Mouse (Mus musculus) heart, embryonic 14.5 days (tissue): Measurements from ENCODE around the gene Ikzf2. TPM values are rescaled to one million over a fixed set of nuclear protein-coding genes. Genes with fewer than 3 reads are reported as not detected.

Experiments used
- ATAC-seq: fragments of 200-750 bp; cut with Nextera tagmentation; 2 replicates; pipeline ENCODE4 v1.8.0; 2017; ENCODE audit warnings: low read depth, moderate TSS enrichment; ENCODE audit not compliant: insufficient number of reproducible peaks, insufficient read depth, low FRiP score
- H3K27ac ChIP-seq, 2 experiments: fragments of 200-500 bp in 1 of 2; fragments of 300-500 bp in 1 of 2; sonication (generic) in 1 of 2; replicated peaks in 1 of 2; 2 replicates each; pipeline ENCODE4 v1.5.1; 2012 to 2014; ENCODE audit warnings: low read depth in 2 of 2, low read length in 2 of 2, control low read depth in 1 of 2, mild to moderate bottlenecking in 1 of 2, mixed read lengths in 1 of 2; ENCODE audit not compliant: control insufficient read depth in 1 of 2, insufficient read depth in 1 of 2
- H3K27me3 ChIP-seq: fragments of 300-500 bp; sonication (generic); 2 replicates; pipeline ENCODE4 v1.6.1; 2014; ENCODE audit warnings: mild to moderate bottlenecking, low read length, control low read depth; ENCODE audit not compliant: control insufficient read depth, insufficient read depth
- H3K36me3 ChIP-seq: fragments of 300-500 bp; sonication (generic); 2 replicates; pipeline ENCODE4 v1.6.1; 2014; ENCODE audit warnings: mild to moderate bottlenecking, control low read depth, low read length, mixed read lengths; ENCODE audit not compliant: control insufficient read depth, insufficient read depth
- H3K4me1 ChIP-seq, 2 experiments: fragments of 200-500 bp in 1 of 2; fragments of 300-500 bp in 1 of 2; sonication (generic) in 1 of 2; 2 replicates each; pipeline ENCODE4 v1.6.1; 2012 to 2014; ENCODE audit warnings: low read length in 2 of 2, control low read depth in 1 of 2, mixed read lengths in 1 of 2; ENCODE audit not compliant: control insufficient read depth in 2 of 2, insufficient read depth in 2 of 2
- H3K4me2 ChIP-seq: fragments of 300-500 bp; sonication (generic); 2 replicates; pipeline ENCODE4 v1.6.1; 2014; ENCODE audit warnings: mild to moderate bottlenecking, low read length
- H3K4me3 ChIP-seq, 2 experiments: fragments of 200-500 bp in 1 of 2; fragments of 300-500 bp in 1 of 2; sonication (generic) in 1 of 2; 2 replicates each; pipeline ENCODE4 v1.5.1; 2012 to 2014; ENCODE audit warnings: low read length in 2 of 2, mild to moderate bottlenecking in 2 of 2, control low read depth in 1 of 2, low read depth in 1 of 2, moderate library complexity in 1 of 2; ENCODE audit not compliant: control insufficient read depth in 1 of 2, insufficient read depth in 1 of 2
- H3K9ac ChIP-seq: fragments of 300-500 bp; sonication (generic); 2 replicates; pipeline ENCODE4 v1.6.1; 2014; ENCODE audit warnings: mild to moderate bottlenecking, low read length
- H3K9me3 ChIP-seq: fragments of 300-500 bp; sonication (generic); 2 replicates; pipeline ENCODE4 v1.6.1; 2016; ENCODE audit warnings: low read length, control low read depth; ENCODE audit not compliant: control insufficient read depth
- WGBS: fragments of 180-500 bp; shearing (Covaris S2); extraction: QIAGEN DNeasy Blood & Tissue Kit; methylation state at CpG from one replicate; pipeline ENCODE4 v1.1.7; 2014; 5-methylcytosine and 5-hydroxymethylcytosine counted together
- polyA plus RNA-seq: library from polyadenylated mRNA; unstranded; fragments of >200 nt; fragmentation: Nextera tagmentation; extraction: Ambion mirVana; gene quantifications from 2 replicates; pipeline ENCODE4 v1.2.1, GENCODE M21; 2014

Gene Ikzf2
- polyA plus RNA-seq, 1 experiment from 2014 or later: 3.3 TPM

DNA sequence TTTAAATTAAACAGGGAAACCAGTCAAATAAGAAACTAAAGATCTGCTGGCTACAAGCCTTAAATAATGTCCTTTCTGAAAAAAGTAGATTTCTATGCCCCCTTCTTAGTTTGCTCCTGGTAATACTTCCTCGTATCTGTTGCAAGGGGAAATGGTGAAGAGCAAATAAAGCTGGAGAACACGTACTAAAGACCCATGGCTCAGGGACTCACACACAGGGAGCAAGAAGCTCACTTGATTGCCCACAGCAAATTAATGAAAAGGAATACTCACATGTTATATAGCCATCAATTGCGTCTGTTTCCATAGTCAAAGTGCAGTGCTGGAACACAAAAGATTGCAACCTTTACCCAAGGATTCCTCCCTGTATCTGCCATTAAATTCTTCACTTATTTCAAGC is 3.2 kb downstream of the Ikzf2 start:
- no peaks in the 10 kb centered on the region for H3K27me3 ChIP-seq
- H3K4me3 ChIP-seq: no peak overlapping the region
- no peaks in the 10 kb centered on the region for H3K36me3 ChIP-seq
- H3K9ac ChIP-seq: no peak overlapping the region
- 79% methylated on average over 3 of the region's 3 CpGs for WGBS
- H3K4me1 ChIP-seq: peaks cover 3 to 6% of the 10 kb centered on the region in 2 experiments; a peak in 3 of 4 replicates
- no peak overlapping the region for H3K27ac ChIP-seq
- no peaks in the 10 kb centered on the region for H3K9me3 ChIP-seq
- H3K4me2 ChIP-seq: no peak overlapping the region
- ATAC-seq: no peak

DNA sequence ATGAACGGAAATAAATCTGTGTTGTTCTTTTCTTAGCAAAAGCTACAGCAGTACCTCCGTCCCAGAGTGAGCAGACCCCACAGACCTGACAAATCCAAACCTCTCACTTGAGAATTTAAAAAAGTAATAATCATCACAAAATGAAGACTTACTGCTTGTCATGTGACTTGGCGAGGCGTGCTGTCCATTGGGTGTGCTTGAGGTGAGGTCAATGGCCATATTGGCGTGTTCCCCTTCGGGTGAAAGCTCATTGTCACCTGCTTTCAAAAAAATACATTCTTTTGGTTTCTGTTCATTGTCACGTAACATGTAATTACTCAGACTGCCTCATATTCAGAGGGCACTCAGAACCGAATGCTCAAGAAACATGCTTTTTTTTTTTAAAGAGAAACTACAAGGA is 4.0 kb downstream of the Ikzf2 start:
- no peak overlapping the region for H3K27ac ChIP-seq
- no peaks in the 10 kb centered on the region for H3K27me3 ChIP-seq

DNA sequence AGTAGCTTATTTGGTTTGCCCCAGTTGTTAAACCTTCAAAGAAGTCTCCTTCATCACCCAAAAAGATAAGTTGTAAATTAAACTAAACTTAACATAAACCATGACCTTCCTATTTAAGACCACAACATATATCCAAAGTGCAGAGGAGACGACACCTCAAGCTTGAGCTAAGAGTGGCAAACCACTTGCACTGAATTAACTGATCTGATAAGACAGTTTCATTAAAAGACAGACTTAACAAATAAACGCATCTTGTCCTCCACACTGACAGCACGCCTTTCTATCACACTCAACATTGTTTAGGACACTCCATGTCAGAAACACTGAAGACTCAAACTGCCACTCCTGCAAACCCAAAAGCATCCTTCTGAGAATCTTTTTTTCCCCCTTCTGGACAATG is 4.8 kb downstream of the Ikzf2 start:
- Histone ChIP-seq H3K27me3 (no peaks in the 10 kb centered on the region), H3K36me3 (no peaks in the 10 kb centered on the region), H3K9me3 (no peaks in the 10 kb centered on the region), H3K27ac (no peak overlapping the region), H3K4me2 (no peak overlapping the region), H3K9ac (no peak overlapping the region), H3K4me3 (no peak overlapping the region), H3K4me1 (peaks cover 0 to 3% of the 10 kb centered on the region in 2 experiments; a peak in 2 of 4 replicates)
- 55% methylated on average over 3 of the region's 3 CpGs for WGBS
- ATAC-seq: no peak

More for the DNA sequence above, 4.0 kb downstream of the Ikzf2 start:
- H3K4me1 ChIP-seq: peaks cover under 1 to 3% of the 10 kb centered on the region in 2 experiments; a peak in 2 of 4 replicates
- no peak for ATAC-seq
- H3K36me3 ChIP-seq: no peaks in the 10 kb centered on the region
- no peak overlapping the region for H3K9ac ChIP-seq
- H3K4me2 ChIP-seq: no peak overlapping the region
- WGBS: 85% methylated on average over 8 of the region's 8 CpGs
- no peaks in the 10 kb centered on the region for H3K9me3 ChIP-seq
- no peak overlapping the region for H3K4me3 ChIP-seq

DNA sequence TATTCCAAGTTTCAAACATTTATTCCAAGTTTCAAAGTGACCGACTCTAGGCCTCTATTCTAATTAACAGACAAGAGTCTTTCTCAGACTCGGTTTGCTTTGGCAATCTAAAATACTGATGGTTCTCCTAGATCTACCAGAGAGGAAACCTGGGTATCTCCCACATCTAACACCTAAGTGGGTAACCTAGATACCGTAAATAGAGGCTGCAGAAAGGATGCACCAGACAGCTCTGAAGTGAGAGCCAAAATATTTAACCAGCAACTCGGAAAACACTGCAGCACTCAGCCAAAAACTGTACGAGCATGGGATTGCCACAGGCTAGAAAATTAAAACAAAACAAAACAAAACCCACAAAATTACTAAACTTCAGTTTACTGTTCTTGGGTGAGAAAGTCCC is 6.0 kb downstream of the Ikzf2 start:
- 75% methylated on average over 5 of the region's 5 CpGs for WGBS
- no peak for ATAC-seq

DNA sequence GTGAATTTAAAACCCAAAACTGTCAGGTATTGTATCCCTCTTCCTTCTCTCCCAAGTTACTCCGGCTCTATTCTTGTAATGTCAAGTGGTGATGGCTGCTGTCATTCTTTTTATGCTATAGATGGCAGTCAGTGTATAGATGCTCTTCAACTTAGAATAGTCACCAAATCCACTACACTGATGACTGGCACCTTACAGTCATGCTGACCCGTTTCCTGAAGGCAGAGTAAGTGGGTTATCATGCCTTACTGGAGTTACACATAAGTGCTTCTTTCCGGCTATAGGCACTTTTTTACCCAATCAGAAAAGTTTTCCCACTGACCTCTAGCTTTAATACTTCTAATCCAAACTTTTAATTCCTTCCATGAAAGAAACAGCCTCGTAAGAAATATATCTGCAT is 6.5 kb downstream of the Ikzf2 start:
- Histone ChIP-seq H3K4me2 (no peak overlapping the region), H3K4me3 (no peak overlapping the region), H3K27me3 (no peaks in the 10 kb centered on the region), H3K9me3 (no peaks in the 10 kb centered on the region), H3K9ac (no peak overlapping the region), H3K36me3 (no peaks in the 10 kb centered on the region), H3K4me1 (peaks cover 0 to 3% of the 10 kb centered on the region in 2 experiments; a peak in 2 of 4 replicates), H3K27ac (no peak overlapping the region)
- 68% methylated on average over 4 of the region's 4 CpGs for WGBS
- ATAC-seq: no peak

More for the DNA sequence above, 6.0 kb downstream of the Ikzf2 start:
- no peak overlapping the region for H3K4me2 ChIP-seq
- H3K27me3 ChIP-seq: no peaks in the 10 kb centered on the region
- H3K36me3 ChIP-seq: no peaks in the 10 kb centered on the region
- peaks cover 0 to 3% of the 10 kb centered on the region in 2 experiments; a peak in 2 of 4 replicates for H3K4me1 ChIP-seq
- no peak overlapping the region for H3K27ac ChIP-seq
- H3K9me3 ChIP-seq: no peaks in the 10 kb centered on the region
- no peak overlapping the region for H3K9ac ChIP-seq
- H3K4me3 ChIP-seq: no peak overlapping the region

DNA sequence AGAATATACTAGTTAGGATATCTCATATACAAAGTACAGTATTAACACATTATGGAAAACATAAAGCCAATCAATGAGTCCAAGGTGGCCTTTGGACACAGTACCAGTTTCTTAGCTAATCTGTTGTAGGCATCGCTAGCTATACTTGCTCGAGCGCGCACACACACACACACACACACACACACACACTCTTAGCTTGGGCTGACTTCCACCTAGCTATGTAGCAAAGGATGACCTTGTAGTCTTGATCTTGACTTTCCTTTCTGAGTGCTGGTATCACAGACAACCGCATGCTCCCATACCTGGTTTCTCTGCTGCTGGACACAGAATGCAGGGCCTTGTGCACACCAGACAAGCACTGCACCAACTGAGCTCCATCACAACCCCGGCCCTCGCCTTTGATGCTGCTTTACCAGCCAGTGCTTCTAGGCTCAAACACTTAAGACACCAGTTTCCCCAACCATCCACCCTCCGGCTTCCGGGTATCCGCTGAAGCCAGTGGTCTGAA is 17.1 kb downstream of the Ikzf2 start:
- H3K4me1 ChIP-seq: no peaks in the 10 kb centered on the region
- no peak overlapping the region for H3K9ac ChIP-seq
- no peak overlapping the region for H3K4me2 ChIP-seq
- no peaks in the 10 kb centered on the region for H3K9me3 ChIP-seq
- 86% methylated on average over 10 of the region's 10 CpGs for WGBS
- H3K27me3 ChIP-seq: no peaks in the 10 kb centered on the region
- no peaks in the 10 kb centered on the region for H3K36me3 ChIP-seq
- no peak overlapping the region for H3K4me3 ChIP-seq
- H3K27ac ChIP-seq: no peak overlapping the region
- no peak for ATAC-seq

DNA sequence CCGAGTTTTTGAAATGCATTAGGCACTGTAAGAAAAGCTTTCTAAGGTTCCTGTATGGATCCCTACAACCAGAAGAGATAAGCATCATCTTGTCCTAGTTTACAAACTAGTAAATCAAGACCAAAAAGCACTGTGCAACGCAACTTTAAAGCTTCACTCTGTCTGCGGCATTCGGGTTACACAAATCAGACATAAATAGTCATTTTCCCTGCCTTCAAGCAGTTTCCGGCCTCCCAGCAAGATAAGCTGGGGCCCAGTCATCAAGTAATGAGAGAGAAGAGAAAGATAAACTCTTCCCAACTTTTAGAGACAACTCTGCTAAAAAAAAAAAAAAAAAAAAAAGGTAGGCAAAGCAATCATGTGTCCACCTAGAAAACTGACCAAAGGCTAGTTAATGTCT is 19.6 kb downstream of the Ikzf2 start:
- H3K9ac ChIP-seq: no peak overlapping the region
- WGBS: 29% methylated on average over 5 of the region's 5 CpGs
- no peaks in the 10 kb centered on the region for H3K9me3 ChIP-seq
- H3K4me3 ChIP-seq: no peak overlapping the region
- H3K4me2 ChIP-seq: no peak overlapping the region
- H3K36me3 ChIP-seq: no peaks in the 10 kb centered on the region
- no peaks in the 10 kb centered on the region for H3K4me1 ChIP-seq
- ATAC-seq: no peak
- no peak overlapping the region for H3K27ac ChIP-seq
- H3K27me3 ChIP-seq: no peaks in the 10 kb centered on the region

DNA sequence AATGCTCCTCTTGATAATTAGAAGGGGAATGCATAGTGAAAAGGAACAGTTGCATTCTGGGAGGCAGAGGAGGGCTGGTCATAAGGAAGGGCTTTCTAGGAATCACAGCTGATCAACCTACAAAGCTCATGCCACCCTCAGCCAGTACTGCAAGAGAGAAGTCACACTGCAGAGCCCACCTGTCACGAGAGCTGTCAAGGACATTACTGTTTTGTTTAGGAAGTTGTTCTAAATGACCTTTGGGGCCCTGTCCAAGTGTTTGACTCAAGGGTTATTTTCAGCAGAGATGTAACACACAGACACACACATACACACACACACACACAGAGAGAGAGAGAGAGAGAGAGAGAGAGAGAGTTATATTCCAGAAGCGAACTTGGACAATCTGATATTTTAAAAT is 27.3 kb downstream of the Ikzf2 start:
- Histone ChIP-seq H3K9me3 (no peaks in the 10 kb centered on the region), H3K4me2 (no peak overlapping the region), H3K4me3 (no peak overlapping the region), H3K9ac (no peak overlapping the region), H3K4me1 (peaks cover 6 to 8% of the 10 kb centered on the region in 2 experiments; a peak in 2 of 4 replicates), H3K36me3 (no peaks in the 10 kb centered on the region), H3K27ac (peak overlapping the region; percentile 39 to 41; a peak in 1 of 4 replicates), H3K27me3 (no peaks in the 10 kb centered on the region)
- no peak for ATAC-seq
- WGBS: 36% methylated on average over 2 of the region's 2 CpGs
